Mouse (Mus musculus): ENCODE data around the gene Pdzph1. TPM values are rescaled to one million over a fixed set of nuclear protein-coding genes. Genes with fewer than 3 reads are reported as not detected.
A peak's percentile ranks its signal among the peaks of the same experiment; 100 is the strongest.

The Pdzph1 gene
- total and polyA plus RNA-seq, 3 experiments = not detected

DNA sequence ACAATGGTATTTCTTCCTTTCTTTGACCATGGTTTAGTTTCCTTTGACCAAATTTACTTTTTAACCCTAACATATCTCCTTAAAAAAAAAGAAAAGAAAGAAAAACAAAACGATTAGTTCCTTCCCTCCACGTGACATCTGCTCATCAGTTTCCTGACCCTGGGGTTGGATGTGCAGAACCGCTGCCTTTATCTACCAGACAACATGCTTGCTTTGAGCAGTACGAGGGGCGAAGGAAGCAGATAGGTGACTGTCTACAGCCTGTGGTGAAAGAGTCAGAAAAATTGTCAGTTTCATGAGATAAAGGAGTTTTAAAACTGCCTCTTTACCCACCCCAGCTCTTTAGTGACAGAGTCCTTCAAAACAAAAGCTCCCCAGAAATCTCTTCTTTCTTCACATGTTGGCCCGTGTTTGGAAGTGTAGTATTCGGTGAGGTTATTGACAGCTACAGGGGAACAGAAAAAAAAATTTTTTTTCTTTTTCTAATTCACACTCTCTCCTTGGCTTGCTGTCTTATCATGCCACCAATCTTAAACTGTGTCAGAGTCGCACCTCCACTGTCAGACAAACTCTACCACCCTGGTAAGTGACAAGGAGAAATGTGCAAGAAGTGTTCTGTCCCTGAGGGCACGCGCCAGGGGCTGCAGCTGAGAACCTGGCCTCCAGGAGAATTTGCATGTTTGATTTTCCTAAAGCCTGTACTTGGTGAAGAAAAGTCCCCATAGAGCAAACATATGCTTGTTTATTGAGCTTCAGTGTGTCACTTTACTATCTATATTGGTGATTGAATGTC, 66.2 kb downstream of the Pdzph1 start:
- Histone ChIP-seq H3K79me2 (replicated peaks; ENCODE audit: control insufficient read depth, insufficient read depth, low read length) (no peaks in the 10 kb centered on the region), H3K9ac (ENCODE audit: low read depth, low read length) (no peak overlapping the region), H3K4me1 (ENCODE audit: control insufficient read depth, insufficient read depth, low read length) (no peaks in the 10 kb centered on the region), H3K27ac (no peak overlapping the region), H3K36me3 (ENCODE audit: control insufficient read depth, insufficient read depth, low read length) (no peaks in the 10 kb centered on the region), H3K4me3 (no peak overlapping the region), H3K27me3 (ENCODE audit: control insufficient read depth, insufficient read depth, low read length) (no peaks in the 10 kb centered on the region)
- TF ChIP-seq CTCF (IDR thresholded peaks at IDR 0.05) (no peak), POLR2A (IDR thresholded peaks at IDR 0.05; ENCODE audit: insufficient read depth, low read depth, low read length) (no peak), EP300 (IDR thresholded peaks at IDR 0.05; ENCODE audit: insufficient read depth, low read depth, low read length) (no peak)
- no peak for DNase-seq
- WGBS = 45% methylated on average over 10 of the region's 10 CpGs
- intact Hi-C loops (cut with DNase I) = no loop called here

DNA sequence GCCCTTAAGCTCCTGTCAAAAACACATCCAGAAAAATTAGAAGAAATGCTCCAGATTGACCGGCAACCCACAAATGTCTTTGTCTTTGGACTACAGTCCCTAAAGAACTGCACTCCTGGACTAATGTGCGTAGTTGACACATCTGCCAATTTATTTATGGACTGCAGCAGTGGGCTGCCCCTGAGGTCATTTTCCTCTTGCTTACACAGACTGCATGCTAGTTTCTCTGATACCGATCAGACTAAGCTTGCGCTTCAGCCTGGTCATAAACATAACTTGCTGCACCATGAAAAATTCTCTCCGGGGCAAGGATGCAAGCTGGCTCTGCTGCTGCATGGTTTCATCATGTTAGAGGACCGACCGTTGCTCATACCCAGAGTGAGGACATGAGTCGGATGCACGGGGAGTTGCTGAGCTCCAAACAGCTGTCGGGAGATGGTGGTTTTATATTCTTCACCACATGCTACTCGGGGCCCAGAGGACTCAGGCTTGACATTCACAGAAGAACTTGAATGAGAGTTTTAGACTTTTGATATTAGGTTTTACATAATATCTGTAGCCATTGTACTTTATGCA, 67.2 kb downstream of the Pdzph1 start:
- intact Hi-C loops (cut with DNase I) = no loop called here
- no peaks in the 10 kb centered on the region for H3K79me2 ChIP-seq (replicated peaks; ENCODE audit: control insufficient read depth, insufficient read depth, low read length)
- H3K4me1 ChIP-seq (ENCODE audit: control insufficient read depth, insufficient read depth, low read length) = no peaks in the 10 kb centered on the region
- no peak overlapping the region for H3K9ac ChIP-seq (ENCODE audit: low read depth, low read length)
- no peak for DNase-seq
- no peak for TF ChIP-seq EP300 (IDR thresholded peaks at IDR 0.05; ENCODE audit: insufficient read depth, low read depth, low read length)
- TF ChIP-seq CTCF (IDR thresholded peaks at IDR 0.05) = no peak
- TF ChIP-seq POLR2A (IDR thresholded peaks at IDR 0.05; ENCODE audit: insufficient read depth, low read depth, low read length) = no peak
- no peaks in the 10 kb centered on the region for H3K36me3 ChIP-seq (ENCODE audit: control insufficient read depth, insufficient read depth, low read length)
- WGBS = 82% methylated on average over 11 of the region's 11 CpGs
- no peak overlapping the region for H3K27ac ChIP-seq
- no peaks in the 10 kb centered on the region for H3K27me3 ChIP-seq (ENCODE audit: control insufficient read depth, insufficient read depth, low read length)
- no peak overlapping the region for H3K4me3 ChIP-seq

DNA sequence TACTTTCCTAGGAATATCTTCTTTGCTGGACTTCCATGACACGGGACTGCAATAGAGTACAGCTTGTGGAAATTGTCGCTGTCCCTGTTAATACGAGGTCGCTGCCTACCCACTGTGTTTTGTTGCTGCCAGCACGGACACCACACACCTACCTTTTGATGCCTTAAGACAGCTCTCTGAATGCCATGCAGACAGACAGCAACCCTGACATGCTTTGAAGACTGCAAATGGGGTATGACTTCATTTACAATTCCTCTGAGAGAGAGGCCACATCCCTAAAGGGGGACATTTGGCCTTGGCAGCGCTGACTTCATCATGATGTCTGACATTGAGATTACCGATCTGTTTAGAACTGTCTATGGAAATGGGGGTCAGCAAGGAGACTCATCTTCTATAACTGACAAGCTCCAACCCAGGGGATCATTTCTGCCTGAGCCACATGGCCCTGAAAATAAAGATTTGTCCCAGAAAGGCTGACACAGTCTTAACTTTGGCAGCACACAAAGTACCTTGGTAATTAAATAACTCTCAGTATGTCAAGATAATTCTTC, 67.8 kb downstream of the Pdzph1 start:
- no peaks in the 10 kb centered on the region for H3K27me3 ChIP-seq (ENCODE audit: control insufficient read depth, insufficient read depth, low read length)
- H3K36me3 ChIP-seq (ENCODE audit: control insufficient read depth, insufficient read depth, low read length) = no peaks in the 10 kb centered on the region
- 80% methylated on average over 7 of the region's 7 CpGs for WGBS
- H3K4me3 ChIP-seq = no peak overlapping the region
- TF ChIP-seq EP300 (IDR thresholded peaks at IDR 0.05; ENCODE audit: insufficient read depth, low read depth, low read length) (no peak), CTCF (IDR thresholded peaks at IDR 0.05) (no peak), POLR2A (IDR thresholded peaks at IDR 0.05; ENCODE audit: insufficient read depth, low read depth, low read length) (no peak)
- no peak for DNase-seq
- no peak overlapping the region for H3K9ac ChIP-seq (ENCODE audit: low read depth, low read length)
- no peak overlapping the region for H3K27ac ChIP-seq
- no peaks in the 10 kb centered on the region for H3K4me1 ChIP-seq (ENCODE audit: control insufficient read depth, insufficient read depth, low read length)
- no peaks in the 10 kb centered on the region for H3K79me2 ChIP-seq (replicated peaks; ENCODE audit: control insufficient read depth, insufficient read depth, low read length)
- intact Hi-C loops (cut with DNase I) = no loop called here

DNA sequence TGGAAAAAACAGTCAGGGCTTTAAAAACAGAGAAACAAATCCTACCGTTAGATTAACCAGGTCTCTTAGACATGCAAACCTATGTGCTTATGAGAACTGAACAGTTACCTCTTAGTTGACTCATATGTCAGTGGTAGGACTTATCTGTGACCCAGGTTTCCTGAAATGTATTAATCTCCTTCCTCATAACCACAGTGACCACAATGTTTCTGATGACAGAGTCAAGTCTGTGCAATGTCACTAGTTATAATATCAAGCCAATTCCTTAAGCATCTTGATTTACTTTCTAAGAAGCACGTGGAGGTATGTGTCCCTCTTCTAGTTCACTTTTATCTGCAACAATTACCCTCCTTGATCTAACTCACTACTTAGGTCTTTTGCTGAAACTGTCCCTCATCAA, 68.4 kb downstream of the Pdzph1 start:
- Histone ChIP-seq H3K4me3 (no peak overlapping the region), H3K9ac (ENCODE audit: low read depth, low read length) (no peak overlapping the region), H3K27ac (no peak overlapping the region), H3K27me3 (ENCODE audit: control insufficient read depth, insufficient read depth, low read length) (no peaks in the 10 kb centered on the region), H3K4me1 (ENCODE audit: control insufficient read depth, insufficient read depth, low read length) (no peaks in the 10 kb centered on the region), H3K36me3 (ENCODE audit: control insufficient read depth, insufficient read depth, low read length) (no peaks in the 10 kb centered on the region), H3K79me2 (replicated peaks; ENCODE audit: control insufficient read depth, insufficient read depth, low read length) (no peaks in the 10 kb centered on the region)
- WGBS = 64% methylated on average over 2 of the region's 2 CpGs
- no peak for DNase-seq
- intact Hi-C loops (cut with DNase I) = no loop called here
- TF ChIP-seq EP300 (IDR thresholded peaks at IDR 0.05; ENCODE audit: insufficient read depth, low read depth, low read length) (no peak), CTCF (IDR thresholded peaks at IDR 0.05) (no peak), POLR2A (IDR thresholded peaks at IDR 0.05; ENCODE audit: insufficient read depth, low read depth, low read length) (no peak)

DNA sequence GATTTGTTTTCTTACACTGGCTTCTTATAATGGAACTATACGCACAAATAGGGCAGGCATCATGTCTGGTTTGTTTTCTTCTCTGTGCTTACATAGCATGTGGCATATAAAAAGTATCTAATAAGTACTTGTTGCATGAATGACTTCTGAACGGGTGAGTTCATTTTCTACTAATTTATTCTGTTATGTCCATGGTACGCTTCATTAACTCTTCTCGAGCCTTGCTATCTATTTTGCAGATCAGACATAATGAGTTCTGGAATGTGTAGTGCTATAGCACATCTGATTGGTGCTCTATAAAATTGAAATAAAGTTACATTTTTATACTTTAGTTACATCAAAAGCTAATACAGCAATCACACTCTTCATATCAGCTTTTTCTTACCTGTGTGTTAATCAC, 71.2 kb downstream of the Pdzph1 start:
- TF ChIP-seq POLR2A (IDR thresholded peaks at IDR 0.05; ENCODE audit: insufficient read depth, low read depth, low read length) (no peak), CTCF (IDR thresholded peaks at IDR 0.05) (no peak), EP300 (IDR thresholded peaks at IDR 0.05; ENCODE audit: insufficient read depth, low read depth, low read length) (no peak)
- intact Hi-C loops (cut with DNase I) = no loop called here
- no peak overlapping the region for H3K27ac ChIP-seq
- 75% methylated on average over 4 of the region's 4 CpGs for WGBS
- no peaks in the 10 kb centered on the region for H3K36me3 ChIP-seq (ENCODE audit: control insufficient read depth, insufficient read depth, low read length)
- H3K79me2 ChIP-seq (replicated peaks; ENCODE audit: control insufficient read depth, insufficient read depth, low read length) = no peaks in the 10 kb centered on the region
- no peak for DNase-seq
- no peaks in the 10 kb centered on the region for H3K4me1 ChIP-seq (ENCODE audit: control insufficient read depth, insufficient read depth, low read length)
- H3K27me3 ChIP-seq (ENCODE audit: control insufficient read depth, insufficient read depth, low read length) = no peaks in the 10 kb centered on the region
- no peak overlapping the region for H3K9ac ChIP-seq (ENCODE audit: low read depth, low read length)
- no peak overlapping the region for H3K4me3 ChIP-seq

DNA sequence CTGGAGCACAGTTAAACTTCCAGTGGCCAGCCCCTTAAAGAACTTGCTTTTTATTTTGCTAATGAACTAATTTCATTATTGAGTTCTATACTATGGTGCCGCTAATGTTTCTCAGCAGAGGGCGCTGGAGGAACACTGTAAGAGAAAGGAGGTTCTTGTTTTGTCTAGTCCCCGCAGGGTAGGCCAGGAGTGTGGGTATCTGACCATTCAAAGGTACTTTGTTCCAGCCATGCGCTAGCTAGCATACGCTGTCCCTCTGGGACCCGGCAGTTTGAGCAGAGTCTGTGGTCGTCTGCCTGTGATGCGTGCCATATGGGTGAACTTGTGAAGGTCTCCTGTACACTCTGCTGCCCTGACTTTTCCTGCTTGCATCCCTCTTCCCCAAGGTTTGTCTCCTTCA, 72.1 kb downstream of the Pdzph1 start:
- intact Hi-C loops (cut with DNase I) = no loop called here
- Histone ChIP-seq H3K27ac (no peak overlapping the region), H3K4me1 (ENCODE audit: control insufficient read depth, insufficient read depth, low read length) (no peaks in the 10 kb centered on the region), H3K4me3 (no peak overlapping the region), H3K36me3 (ENCODE audit: control insufficient read depth, insufficient read depth, low read length) (no peaks in the 10 kb centered on the region), H3K9ac (ENCODE audit: low read depth, low read length) (no peak overlapping the region), H3K79me2 (replicated peaks; ENCODE audit: control insufficient read depth, insufficient read depth, low read length) (no peaks in the 10 kb centered on the region), H3K27me3 (ENCODE audit: control insufficient read depth, insufficient read depth, low read length) (no peaks in the 10 kb centered on the region)
- 10% methylated on average over 8 of the region's 8 CpGs for WGBS
- DNase-seq = no peak
- TF ChIP-seq EP300 (IDR thresholded peaks at IDR 0.05; ENCODE audit: insufficient read depth, low read depth, low read length) (no peak), POLR2A (IDR thresholded peaks at IDR 0.05; ENCODE audit: insufficient read depth, low read depth, low read length) (no peak), CTCF (IDR thresholded peaks at IDR 0.05) (peak; percentile 26; the same call in 1 of the 2 replicates)

Data from heart, adult 2 months (tissue).